Mouse (Mus musculus) forebrain, postnatal 0 days (tissue): ENCODE data around the gene Ccr7. TPM values are rescaled to one million over a fixed set of nuclear protein-coding genes. Genes with fewer than 3 reads are reported as not detected.

Source experiments
- ATAC-seq: fragments of 200-750 bp; cut with Nextera tagmentation; 2 replicates; pipeline ENCODE4 v1.8.0; 2017; ENCODE audit warnings: mild to moderate bottlenecking, moderate library complexity
- DNase-seq: peaks from one replicate; pipeline ENCODE4 v3.0.0-alpha.2; 2015
- H3K27ac ChIP-seq: fragments of 300-500 bp; sonication (generic); 2 replicates; pipeline ENCODE4 v1.5.1; 2014; ENCODE audit warnings: low read depth, mild to moderate bottlenecking, antibody characterized with exemption, low read length, moderate library complexity, mixed read lengths
- H3K27me3 ChIP-seq: fragments of 300-500 bp; sonication (generic); 2 replicates; pipeline ENCODE4 v1.6.1; 2014; ENCODE audit warnings: mild to moderate bottlenecking, low read length, mixed read lengths; ENCODE audit not compliant: insufficient read depth
- H3K36me3 ChIP-seq: fragments of 300-500 bp; sonication (generic); 2 replicates; pipeline ENCODE4 v1.6.1; 2014; ENCODE audit warnings: mild to moderate bottlenecking, moderate library complexity; ENCODE audit not compliant: insufficient read depth
- H3K4me1 ChIP-seq: fragments of 300-500 bp; sonication (generic); 2 replicates; pipeline ENCODE4 v1.6.1; 2014; ENCODE audit warnings: antibody characterized with exemption; ENCODE audit not compliant: insufficient read depth
- H3K4me2 ChIP-seq: fragments of 300-500 bp; sonication (generic); 2 replicates; pipeline ENCODE4 v1.6.1; 2014; ENCODE audit warnings: low read depth, mild to moderate bottlenecking, moderate library complexity
- H3K4me3 ChIP-seq: fragments of 300-500 bp; sonication (generic); 2 replicates; pipeline ENCODE4 v1.5.1; 2014; ENCODE audit warnings: low read depth, low read length, mixed read lengths
- H3K9ac ChIP-seq: fragments of 300-500 bp; sonication (generic); 2 replicates; pipeline ENCODE4 v1.6.1; 2014; ENCODE audit warnings: mild to moderate bottlenecking
- H3K9me3 ChIP-seq: fragments of 300-500 bp; sonication (generic); 2 replicates; pipeline ENCODE4 v1.6.1; 2016; ENCODE audit warnings: low read length
- CTCF ChIP-seq: sonication (generic); IDR thresholded peaks from 2 replicates; pipeline ENCODE4 v1.5.1; 2016; ENCODE audit warnings: antibody characterized with exemption, control low read depth, low read depth
- WGBS: fragments of 180-500 bp; shearing (Covaris S2); extraction: QIAGEN DNeasy Blood & Tissue Kit; methylation state at CpG from one replicate; pipeline ENCODE4 v1.1.7; 2014; 5-methylcytosine and 5-hydroxymethylcytosine counted together
- polyA plus RNA-seq: library from polyadenylated mRNA; unstranded; fragments of >200 nt; fragmentation: Nextera tagmentation; extraction: Ambion mirVana; gene quantifications from 2 replicates; pipeline ENCODE4 v1.2.1, GENCODE M21; 2015
- total RNA-seq: library from RNA; depleted of rRNA; stranded (reverse); fragments of >200 nt; gene quantifications from 2 replicates; pipeline ENCODE4 v1.2.3, GENCODE M21; 2014

The Ccr7 gene
- total and polyA plus RNA-seq, 2 experiments from 2014 or later: 0.17 to 0.38 TPM

DNA sequence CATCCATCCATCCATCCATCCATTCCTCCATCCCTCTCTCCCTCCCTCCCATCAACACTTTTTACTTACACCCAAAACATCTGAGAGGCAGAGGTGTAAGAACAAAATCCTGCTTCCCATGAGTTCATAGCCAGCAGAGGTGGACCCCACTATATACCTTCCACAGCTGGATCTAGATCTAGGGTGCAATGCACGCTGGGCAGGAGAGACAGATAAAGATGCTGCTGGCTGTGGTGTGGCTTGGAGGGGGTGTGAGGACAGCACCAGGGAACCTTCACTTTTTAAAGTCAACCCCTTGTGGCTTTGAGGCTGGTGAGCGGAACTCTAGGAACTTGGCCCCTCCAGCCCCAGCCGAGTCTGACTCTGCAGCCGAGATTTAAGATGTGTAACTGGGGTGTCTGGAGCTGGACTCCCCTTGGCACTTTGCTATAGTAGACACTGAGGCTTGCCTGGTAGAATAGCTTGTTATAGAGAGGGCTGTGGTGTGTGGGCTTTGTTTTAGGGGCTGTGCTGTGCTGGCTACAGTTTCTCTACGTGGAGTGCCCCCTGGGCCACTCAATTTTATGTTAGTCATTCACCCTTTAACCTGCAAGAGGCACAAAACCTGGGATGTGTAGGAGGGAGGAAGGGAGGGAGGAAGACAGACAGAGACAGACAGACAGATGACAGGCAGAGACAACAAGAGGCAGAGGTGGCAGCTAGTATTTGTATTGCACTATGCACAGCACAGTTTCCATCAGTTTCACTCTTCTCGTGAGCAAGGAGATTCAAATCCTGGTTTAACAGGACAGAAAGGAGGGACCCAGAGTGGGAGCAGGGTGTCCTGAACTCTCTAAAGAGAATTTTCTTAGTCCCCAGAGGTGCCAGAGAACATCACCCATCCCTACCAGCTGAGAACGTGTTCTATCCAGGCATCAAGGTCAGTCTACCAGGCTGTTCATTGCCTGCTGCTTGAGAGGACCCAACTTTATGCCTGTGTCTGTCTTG, 817 bp downstream of the Ccr7 start:
- 79% methylated on average over 7 of the region's 7 CpGs for WGBS
- Histone ChIP-seq H3K9me3 (no peaks in the 10 kb centered on the region), H3K27ac (no peak overlapping the region), H3K4me2 (no peak overlapping the region), H3K4me1 (peaks cover under 1% of the 10 kb centered on the region; the same call in 1 of the 2 replicates), H3K27me3 (no peaks in the 10 kb centered on the region), H3K36me3 (no peaks in the 10 kb centered on the region), H3K9ac (no peak overlapping the region), H3K4me3 (no peak overlapping the region)
- no peak for DNase-seq
- ATAC-seq: no peak
- TF ChIP-seq CTCF: no peak

DNA sequence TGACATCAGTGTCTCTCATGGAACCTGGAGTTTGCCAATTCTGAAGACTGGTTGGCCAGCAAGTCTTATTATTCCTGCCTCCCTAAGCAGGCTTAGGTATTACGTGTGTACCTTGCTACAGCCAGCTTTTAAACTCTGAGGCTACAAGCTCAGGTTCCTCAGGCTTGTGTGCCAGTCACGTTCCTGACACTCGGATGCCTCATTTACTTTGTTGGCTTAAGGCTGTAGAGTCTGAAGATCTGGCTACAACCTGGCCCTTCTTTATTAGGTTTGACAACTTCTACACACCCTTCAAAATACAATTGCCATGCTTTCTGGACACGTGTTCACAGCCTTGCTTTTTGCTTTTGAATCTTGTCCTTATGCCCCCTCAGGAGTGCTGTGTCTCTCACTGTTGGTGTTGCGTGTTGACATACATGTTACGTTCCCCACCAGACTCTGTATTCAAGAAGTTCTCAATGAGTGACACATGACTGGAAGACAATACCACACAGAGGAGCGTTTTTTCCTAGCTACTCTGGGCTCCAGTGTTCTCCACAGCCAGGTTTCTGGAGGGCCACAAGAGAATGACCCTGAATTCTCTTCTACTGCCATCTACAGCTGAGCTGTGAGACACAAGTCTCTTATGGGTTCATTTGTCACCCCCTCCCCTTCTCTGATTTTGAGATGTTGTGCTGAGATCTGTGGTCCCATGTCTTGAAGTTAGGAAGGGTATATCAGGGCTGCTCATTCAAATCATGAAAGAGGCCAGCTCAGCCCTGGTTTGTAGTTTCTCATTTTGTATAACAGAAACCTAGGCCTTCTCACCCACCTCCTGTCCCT, 2.3 kb downstream of the Ccr7 start:
- ATAC-seq: no peak
- DNase-seq: no peak
- peaks cover 8% of the 10 kb centered on the region; the same call in 1 of the 2 replicates for H3K4me1 ChIP-seq
- no peak overlapping the region for H3K4me2 ChIP-seq
- H3K9me3 ChIP-seq: no peaks in the 10 kb centered on the region
- WGBS: 79% methylated on average over 7 of the region's 7 CpGs
- H3K9ac ChIP-seq: no peak overlapping the region
- H3K27me3 ChIP-seq: no peaks in the 10 kb centered on the region
- H3K4me3 ChIP-seq: no peak overlapping the region
- no peak overlapping the region for H3K27ac ChIP-seq
- no peak for TF ChIP-seq CTCF
- no peaks in the 10 kb centered on the region for H3K36me3 ChIP-seq

DNA sequence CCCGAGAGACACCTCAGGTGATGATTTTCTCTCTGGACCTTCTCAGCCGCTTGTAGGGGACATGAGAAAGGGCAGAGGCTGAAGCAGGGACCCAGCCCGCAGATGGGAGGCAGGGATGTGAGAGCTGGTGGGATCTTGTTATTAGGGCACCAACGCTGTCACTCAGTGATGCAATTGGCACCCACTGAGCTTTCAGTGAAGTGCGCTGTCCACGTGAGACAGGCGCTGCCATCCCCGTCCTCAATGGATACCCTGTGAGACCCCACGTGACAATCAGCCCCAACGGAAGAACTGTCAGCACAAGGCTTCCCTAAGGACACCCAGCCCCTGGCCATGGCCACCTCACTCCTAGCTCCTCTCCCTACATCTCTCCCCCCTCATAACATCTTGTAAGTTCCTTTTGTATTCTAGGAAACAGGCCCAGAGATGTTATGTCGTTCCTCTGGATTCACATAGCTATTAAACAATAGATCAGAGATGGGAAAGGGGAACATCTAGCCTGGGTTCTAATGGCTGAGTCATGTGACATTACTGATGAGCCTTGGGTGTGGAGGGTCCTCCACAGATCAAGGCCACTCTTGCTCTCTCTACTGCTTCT, 3.4 kb downstream of the Ccr7 start:
- TF ChIP-seq CTCF: no peak
- DNase-seq (no peak), ATAC-seq (no peak)
- H3K27ac ChIP-seq: no peak overlapping the region
- H3K4me2 ChIP-seq: no peak overlapping the region
- WGBS: 66% methylated on average over 11 of the region's 11 CpGs
- H3K9ac ChIP-seq: no peak overlapping the region
- no peaks in the 10 kb centered on the region for H3K36me3 ChIP-seq
- H3K27me3 ChIP-seq: no peaks in the 10 kb centered on the region
- H3K9me3 ChIP-seq: no peaks in the 10 kb centered on the region
- H3K4me1 ChIP-seq: peaks cover 10% of the 10 kb centered on the region; the same call in 1 of the 2 replicates
- no peak overlapping the region for H3K4me3 ChIP-seq

DNA sequence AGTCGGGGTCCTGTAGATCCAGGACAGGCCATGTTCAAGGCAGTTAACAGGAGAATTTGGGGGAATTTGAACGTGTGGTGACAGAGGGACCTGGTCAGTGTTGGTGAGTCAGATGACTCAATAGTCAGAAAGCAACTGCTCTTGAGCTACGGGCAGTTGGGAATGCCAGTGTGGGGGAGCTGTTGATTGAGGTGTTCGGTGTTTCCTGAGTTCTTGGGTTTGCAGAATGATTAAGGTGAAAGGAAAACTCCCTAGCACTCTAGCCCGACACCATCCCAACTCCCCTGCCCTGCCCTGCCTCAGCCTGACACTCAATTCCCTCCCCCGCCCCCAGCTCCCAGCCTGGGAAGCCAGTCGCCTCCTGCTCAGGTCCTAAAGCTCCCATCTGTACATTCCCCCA, 4.0 kb downstream of the Ccr7 start:
- TF ChIP-seq CTCF: no peak
- 77% methylated on average over 7 of the region's 7 CpGs for WGBS
- H3K4me3 ChIP-seq: no peak overlapping the region
- no peaks in the 10 kb centered on the region for H3K9me3 ChIP-seq
- no peaks in the 10 kb centered on the region for H3K36me3 ChIP-seq
- peaks cover 10% of the 10 kb centered on the region; the same call in 1 of the 2 replicates for H3K4me1 ChIP-seq
- H3K4me2 ChIP-seq: no peak overlapping the region
- no peaks in the 10 kb centered on the region for H3K27me3 ChIP-seq
- no peak overlapping the region for H3K9ac ChIP-seq
- DNase-seq (no peak), ATAC-seq (no peak)
- H3K27ac ChIP-seq: no peak overlapping the region

DNA sequence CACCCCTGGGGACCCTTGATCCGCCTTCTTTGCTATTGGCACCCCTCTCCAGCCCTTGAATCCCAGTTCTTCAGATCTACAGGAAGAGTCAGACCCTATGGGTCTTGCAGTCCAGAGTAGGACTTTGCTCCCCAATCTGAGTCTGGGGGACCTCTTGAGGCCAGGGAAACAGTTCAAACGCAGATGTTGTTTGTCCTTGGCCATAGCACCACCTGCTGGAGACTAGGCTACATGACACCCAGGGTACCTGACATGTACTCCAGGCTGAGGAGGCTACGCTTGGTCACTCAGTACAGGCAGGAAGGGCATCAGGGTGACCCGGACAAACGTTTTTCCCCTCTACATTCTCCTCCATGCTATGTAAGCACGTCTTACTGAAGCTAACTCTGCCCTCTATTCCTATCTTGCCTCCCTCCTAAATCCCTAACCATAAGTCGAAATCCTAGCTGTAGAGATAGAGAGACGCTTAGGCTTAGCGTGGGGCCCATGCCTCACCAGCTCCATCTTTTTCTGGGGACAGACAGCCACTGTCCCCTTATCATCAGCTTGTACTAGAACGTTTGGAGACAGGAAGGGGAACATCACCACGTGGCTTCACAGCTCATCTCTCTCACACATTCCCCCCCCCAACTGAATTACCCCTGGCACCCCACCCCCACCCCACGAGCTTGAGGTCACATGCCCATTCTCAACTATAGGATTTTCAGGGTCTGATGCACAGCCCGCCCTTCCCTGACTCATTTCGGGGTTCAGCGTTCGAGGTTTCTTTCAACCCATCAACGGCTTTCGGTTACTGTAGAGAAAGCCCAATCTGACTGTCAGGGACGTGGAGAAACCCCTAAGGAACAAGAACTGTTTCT, 4.7 kb downstream of the Ccr7 start:
- Histone ChIP-seq H3K4me2 (no peak overlapping the region), H3K27me3 (no peaks in the 10 kb centered on the region), H3K4me3 (no peak overlapping the region), H3K4me1 (peaks cover 10% of the 10 kb centered on the region; the same call in 1 of the 2 replicates), H3K36me3 (no peaks in the 10 kb centered on the region), H3K27ac (no peak overlapping the region), H3K9me3 (no peaks in the 10 kb centered on the region), H3K9ac (no peak overlapping the region)
- TF ChIP-seq CTCF: peak; percentile 98
- ATAC-seq (peak; percentile 62), DNase-seq (peak; percentile 85)
- 55% methylated on average over 19 of the region's 19 CpGs for WGBS
